Mouse (Mus musculus) layer of hippocampus, adult 8-10 months (tissue): ENCODE measurements around the gene H2afv. TPM values are rescaled to one million over a fixed set of nuclear protein-coding genes. Genes with fewer than 3 reads are reported as not detected.
A peak's percentile ranks its signal among the peaks of the same experiment; 100 is the strongest.

Experiments
- DNase-seq, 2 experiments: peaks; one replicate each; pipeline ENCODE4 v3.0.0; 2022; ENCODE audit warnings: low spot score in 2 of 2
- total RNA-seq, 4 experiments: library from RNA; stranded (reverse); gene quantifications; 2 replicates each; pipeline ENCODE4 v1.2.4; 2022

Gene H2afv
- 10 to 100 TPM; 26.4 to 39.8 (median 36.9) TPM for total RNA-seq

DNA sequence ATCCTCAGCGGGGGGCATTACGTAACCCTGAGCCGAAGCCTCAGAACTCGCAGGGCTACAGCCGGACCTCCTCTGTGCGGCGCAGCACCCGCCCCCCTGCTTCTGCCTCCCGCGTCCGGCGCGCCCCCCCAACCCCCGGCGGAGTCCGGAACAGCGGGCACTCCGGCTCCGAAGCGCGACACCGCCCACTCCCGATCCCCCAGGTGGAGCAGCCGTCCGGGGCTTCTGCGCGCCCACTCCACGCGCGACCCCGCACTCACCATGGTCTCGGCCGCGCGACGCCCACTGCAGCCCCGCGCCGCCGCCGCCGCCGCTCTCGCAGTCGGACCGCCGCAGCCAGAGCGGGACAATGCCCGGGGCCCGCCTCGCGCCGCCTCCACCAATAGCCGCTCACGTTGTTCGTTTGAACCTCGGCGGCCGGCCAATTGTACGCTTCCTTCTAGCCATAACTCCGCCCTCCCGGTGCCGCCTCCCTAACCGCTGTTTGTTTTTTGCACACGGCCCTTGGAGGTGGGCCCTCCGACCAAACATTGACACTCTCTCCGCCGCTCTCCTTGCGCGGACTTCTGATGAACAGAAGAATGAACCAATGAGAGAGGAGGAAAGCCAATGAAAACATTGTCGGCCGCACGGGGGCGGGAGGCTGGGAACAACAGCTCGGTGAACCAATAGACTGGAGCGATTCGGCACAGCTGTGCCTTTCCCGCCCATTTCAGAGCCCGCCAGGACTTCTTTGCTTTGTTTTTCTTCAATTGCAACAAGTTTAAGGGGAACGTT lies at the start of gene H2afv:
TSS of gene H2afv (minus strand) at position 367 of the 777 bp plus-strand sequence.
- peak; percentile 99 to 100 for DNase-seq

DNA sequence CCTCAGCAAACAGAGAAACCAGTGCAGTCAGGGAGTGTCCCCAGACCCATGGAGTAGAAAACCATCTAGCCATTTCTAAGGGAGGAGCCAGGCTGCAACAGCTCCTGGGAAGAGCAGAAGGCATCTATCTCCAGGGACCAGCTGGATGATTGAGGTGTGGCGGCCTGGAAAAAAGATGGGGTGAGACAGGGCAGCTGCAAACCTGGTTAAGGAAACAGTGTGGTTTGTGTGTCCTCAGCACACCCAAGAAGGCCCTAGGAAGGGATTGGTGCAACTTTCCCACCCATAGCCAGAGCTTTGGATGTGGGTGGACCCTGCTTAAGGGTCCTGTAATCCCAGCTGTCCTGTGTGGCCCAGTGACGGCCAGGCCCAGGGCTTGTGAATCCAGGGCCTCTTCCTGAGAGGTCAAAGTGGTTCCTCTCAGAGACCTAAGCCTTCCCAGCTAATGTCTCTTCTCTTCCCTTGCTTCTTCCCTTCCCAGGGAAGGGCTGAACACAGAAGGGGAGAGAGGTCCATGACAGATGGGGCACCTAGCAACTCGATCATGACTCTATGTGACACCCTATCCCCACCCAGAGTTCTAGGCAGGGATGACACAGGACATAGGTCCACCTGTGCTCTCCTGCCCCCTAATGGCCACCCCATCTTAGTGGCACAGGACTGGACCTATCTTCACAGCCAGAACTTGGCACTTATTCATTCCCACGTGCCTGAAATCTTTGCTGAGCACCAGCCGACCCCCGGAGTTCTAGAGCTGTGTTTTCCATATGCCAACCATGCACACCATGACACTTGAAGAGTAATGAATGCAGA lies 45.7 kb upstream of the H2afv start:
- no peak for DNase-seq

DNA sequence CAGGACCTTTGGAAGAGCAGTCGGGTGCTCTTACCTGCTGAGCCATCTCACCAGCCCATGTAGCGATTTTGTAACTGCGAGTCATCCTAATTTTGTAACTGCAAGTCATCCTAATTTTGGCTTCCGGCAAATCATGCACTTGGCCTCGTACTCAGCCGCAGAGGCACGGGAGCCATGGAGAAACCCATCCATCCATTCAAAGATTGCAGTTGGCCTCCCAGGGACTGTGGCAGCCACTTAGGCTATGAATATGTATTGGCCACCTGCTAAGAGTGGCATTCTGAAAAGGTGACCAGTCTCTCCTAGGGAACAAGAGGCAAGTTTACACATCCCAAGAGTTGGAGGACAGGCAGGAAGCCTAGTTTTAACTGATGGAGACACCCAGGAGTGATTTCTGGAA lies 45.0 kb upstream of the H2afv start:
- DNase-seq = no peak

DNA sequence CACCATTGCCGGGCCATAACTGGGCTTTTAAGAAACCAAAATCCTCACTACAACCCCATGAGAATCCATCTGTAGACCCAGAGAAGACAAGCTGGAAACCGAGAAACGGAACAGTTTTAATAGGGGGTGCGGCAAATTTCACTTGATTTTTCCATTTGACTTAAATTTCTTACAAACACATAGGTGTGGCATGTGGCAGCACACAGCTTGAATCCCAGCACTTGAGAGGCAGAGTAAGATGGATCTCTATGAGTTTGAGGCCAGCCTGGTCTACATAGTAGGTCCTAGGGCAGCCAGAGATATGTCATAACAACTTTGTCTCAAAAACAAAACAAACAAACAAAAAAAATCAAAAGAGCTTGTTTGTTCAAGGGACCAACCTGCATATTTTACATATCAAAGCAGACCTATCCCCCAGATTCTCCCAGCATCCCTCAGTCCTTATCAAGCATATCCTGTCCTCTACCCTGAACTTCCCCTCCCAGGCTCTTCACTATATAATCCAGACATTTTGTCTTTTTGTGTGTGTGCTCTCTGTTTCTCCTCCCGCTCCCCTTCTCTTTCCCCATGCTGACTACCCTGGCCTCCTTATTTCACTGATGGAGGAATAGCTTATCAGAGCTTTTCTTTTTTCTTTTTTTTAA lies 43.9 kb upstream of the H2afv start:
- DNase-seq = no peak

DNA sequence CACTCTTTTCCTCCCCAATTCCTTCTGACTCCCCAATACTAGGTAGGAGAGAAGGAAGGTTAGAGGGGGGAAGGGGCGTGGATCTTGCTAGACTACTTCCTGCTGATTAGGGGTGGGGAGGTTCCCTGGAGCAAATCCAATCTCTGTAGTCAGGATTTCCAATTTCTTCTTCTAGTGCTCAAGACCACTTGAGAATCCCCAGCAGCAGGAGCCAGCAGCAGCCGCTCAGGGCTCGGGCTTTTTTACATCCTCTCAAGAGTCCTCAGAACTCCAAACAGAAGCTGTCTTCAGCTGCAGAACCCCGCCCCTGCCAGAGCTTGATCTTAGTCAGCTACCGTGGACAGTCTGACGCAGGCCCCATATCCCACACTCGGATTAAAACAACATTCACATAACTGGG lies 43.3 kb upstream of the H2afv start:
- DNase-seq = no peak

DNA sequence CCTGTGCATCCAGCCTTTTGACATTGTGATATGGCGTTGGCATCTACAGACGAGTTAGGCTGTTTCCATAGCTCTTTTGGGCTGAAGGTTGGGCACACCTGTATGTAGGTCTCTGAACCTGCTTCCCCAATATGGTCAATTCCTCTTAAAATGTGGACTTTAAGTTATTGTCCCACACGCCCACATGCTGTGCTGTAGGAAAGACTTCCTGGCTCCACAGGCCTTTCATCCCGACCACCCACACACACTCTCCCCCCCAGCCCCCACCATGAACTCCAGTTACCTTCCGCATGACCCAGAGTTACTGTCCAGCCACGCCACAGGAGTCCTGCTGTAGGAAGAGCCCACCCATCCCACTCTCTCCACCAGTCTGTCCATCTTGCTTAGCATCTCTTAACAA lies 42.7 kb upstream of the H2afv start:
- DNase-seq = no peak

DNA sequence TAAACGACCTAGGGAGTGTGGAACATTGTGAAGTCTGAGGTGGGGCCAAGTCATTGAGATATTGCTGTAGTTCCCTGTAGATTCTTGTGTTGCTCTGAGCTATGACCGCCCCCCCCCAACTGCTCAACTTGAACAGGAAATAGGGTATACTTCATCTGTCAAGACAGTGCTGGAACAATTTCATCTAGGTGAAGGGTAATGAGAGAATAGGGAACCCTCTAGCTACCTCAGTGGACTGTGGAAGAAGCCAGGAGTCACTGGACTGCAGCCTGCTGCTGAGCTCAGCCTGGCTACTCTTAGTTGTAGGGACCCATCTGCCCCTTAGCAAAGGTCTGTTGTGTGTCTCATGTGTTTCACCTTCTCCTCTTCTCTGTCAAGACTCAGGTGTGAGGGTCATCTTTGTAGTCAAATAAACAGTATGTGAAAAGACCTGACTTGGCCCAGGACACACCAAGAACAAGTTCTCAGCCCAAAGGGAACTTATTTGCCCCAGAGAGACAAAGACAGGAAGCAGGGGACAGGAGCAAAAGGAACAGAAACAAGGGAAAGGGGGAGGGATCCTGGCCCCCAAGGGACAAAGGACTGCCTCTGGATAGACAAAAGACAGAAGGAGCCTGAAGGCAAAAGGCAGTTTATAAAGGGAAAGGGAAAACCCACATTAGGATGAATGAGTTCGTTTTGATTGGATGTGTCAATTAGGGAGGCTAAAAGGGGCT lies 40.2 kb upstream of the H2afv start:
- no peak for DNase-seq

DNA sequence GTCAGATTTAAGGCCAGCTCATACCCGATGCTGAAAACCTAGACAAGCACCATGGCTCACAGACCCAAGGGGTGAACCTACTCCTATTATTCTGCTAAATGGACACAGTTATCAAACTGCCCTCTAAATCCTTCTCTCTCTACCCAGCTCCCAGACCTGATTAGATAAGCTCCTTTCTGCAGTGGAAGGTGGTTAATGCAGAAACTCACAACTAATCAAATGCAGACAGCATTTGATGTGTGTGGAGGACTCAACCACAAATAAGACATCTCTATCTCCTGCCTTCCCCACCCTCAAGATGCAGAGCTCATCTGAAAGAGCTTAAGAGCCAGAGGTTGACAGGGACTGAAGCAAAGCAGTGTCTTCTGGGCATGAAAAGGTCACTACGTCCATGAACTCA lies 38.9 kb upstream of the H2afv start:
- no peak for DNase-seq

DNA sequence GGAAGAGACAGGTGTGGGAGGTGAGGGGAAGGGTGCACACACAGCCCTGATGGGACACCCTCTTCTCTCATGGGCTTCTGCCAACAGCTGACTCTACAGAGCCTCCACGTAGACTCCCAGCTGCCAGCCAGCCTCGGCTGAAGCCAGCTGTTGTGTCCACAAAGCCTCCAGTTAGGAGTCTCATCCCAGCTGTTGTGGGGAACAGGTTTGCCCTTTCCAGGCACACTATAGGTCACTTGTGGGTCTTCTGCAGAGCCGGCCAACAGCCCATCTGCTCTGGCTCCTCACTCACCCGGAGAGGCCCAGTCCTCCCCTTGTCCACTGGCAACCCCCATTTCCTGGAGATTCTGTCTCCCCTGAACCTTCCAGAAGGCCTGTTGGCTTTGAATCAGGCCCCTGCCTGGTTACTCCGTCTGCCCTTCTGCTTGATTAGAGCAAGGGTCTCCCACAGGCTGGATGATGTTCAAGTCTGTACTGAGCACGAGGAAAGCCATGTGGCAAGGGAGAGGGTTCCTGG lies 37.5 kb upstream of the H2afv start:
- no peak for DNase-seq

DNA sequence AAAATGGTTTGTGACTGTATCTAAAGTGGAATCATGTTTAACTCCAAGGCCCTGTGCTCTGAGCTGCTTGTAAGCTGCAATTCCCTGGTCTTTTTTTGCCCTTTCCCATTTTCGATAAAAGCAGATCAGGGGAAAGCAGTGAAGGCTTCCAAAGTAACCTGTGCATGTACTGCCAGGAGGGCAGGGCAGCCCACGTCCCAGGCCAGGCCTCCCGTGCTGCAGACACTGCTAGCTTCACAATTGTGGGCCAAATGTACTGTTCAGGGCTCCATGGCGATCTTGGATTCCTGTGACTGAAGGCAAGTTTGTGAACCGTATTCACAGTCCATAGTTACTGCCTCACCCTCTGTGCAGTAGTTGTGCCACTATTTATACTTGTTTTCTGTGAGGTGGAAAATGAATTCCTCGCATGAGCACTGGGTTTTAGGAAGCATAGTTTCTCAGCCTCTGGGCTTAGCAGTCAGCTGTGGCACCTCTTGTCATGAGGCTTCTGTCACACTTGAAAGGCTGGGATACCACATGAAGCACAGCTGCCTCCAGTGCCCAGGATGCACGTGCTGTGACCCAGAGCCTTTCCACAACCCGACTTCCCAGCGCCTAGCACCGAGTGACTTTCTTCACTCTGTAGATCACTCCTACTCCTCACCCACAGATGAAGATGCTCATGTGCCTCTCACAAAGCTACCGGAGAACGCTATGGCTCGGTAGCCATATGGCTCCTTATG lies 36.6 kb upstream of the H2afv start:
- no peak for DNase-seq

DNA sequence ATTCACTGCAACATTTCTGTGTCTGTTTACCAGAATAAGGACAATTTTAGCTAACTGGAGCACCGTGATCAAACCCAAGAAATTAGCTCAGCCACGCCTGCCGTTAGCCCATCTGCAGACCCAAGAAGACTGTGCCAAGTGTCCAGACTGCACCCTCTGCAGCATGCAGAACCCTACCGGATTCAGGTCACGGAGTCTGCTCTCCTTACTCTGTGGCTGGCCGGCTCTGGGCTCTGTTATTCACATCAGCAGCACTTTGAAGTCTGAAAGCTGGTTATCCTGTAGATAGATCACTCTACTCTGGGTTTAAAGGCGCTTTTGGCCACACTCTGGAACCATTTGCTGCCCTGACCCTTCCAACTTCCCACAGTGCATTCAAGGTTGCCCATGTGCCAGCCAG lies 35.9 kb upstream of the H2afv start:
- DNase-seq = no peak

DNA sequence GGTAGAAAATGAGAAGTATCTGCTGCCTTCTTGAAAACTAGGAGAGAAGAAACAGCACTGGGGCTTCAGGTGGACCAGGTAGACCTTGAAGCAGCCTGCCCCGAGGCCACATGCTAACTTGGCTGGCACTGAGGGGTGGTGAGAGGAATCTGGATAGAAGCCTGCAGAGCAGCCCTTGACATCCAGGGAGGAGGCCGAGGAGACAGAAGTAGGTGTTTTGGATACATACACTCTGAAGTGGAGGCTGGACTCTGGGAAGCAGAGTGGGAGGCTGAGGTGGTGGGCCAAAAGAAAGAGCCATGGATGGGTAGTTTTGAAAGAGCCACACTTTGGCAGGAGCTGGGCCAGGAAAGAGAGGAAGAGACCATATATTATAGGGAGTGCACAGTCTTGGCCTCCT lies 35.0 kb upstream of the H2afv start:
- DNase-seq = no peak

DNA sequence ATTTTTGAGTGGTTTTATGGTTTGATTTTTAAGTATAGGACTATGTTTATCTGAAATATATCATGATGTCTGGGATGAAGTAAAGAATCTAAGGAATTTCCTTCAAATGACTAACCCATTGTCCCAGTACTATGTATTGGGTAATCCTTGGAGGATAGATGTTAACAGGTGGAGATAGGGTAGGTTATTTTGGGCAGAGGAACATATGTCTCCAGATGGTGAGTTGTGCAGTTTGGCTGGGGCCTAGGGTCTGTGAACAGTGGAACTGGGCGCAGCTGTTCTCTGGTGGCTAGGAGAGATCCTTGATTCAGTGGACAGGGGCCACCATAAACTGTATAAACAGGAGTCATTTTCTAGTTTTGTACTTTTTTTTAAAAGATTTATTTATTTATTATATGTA lies 33.1 kb upstream of the H2afv start:
- DNase-seq = no peak

DNA sequence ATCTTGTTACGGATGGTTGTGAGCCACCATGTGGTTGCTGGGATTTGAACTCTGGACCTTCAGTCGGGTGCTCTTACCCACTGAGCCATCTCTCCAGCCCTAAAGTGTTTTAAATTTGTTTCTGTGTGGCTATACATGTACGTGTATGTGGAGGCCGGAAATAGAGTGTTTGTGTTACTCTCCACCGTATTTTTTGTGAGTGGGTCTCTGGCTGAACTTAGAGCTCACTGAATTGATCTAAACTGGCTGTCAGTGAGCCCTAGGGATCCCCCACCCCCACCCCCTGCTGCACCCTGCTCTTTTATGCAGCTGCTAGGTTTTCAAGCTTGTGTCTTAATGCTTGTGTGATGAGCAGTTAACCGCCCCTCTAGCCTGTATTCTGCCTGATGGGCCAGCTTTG lies 32.6 kb upstream of the H2afv start:
- no peak for DNase-seq

DNA sequence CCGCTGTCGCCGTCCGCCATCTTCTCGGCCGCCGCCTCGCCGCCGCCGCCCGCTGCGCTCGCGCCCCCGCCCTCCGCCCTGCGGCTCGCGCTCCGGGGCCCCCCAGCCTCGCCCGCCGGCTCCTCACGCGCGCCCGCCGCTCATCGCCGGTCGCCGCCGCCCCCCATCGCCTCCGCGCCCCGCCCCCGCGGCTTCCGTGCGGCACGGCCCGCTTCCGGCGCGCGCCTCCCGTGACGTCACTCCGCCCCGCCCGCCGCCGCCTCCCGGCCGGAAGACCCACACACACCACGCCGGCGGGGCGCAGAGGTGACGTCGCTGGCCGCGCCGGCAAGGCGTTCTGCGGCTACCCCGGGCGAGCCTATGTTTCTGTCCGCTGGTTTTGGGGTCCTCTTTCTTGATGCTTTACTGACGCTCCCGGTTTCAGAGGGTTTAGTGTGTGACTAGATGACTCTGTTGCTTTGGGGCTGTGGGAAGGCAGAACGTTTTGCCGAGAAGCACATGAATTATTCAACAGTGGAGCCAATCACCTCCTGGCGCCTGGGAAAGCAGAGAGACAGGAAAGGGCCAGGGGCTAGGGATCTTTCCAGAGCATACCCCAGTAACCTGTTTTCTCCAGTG lies 31.7 kb upstream of the H2afv start, which contains the start of gene Purb:
TSS of gene Purb (minus strand) at position 51 of the 618 bp plus-strand sequence.
- DNase-seq = peak; percentile 77 to 87

DNA sequence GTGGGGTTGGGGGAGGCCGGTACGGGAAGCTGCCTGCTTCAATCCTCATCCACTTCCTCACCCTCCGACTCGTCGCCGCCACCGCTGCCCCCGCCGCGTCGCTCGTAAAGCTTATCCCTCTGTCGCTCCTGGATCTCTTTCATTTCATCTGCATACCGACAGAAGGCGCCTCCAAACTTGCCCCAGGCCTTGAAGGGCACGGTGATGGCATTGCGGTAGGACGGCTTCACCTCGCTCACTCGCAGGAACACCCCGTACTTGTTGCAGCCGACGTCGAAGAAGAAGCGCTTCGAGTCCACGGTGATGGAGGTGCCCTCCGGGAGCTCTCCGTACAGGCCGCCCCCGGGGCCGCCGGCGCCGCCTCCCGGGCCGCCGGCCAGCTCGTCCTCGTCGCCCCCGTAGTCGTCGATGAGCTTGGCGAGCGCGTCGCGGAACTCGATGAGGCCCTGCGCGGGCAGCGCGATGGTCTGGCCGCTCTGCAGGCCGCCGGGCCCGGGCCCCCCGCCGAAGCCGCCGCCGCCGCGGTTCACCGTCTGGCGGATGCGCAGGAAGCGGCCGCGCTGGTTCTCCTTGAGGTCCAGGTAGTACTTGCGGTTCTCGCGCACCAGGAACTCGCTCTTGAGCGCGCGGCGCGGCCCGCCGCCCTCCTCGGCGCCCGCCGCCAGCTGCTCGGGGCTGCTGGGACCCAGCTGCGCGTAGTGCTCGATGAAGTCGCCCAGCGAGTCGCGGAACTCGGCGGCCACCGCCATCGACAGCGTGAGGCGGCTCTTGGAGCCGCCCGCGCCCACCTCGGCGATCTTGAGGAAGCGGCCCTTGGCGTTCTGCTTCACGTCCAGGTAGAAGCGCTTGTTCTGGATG lies 30.9 kb upstream of the H2afv start:
- DNase-seq = peak in 1 of 2 experiments; percentile 46

DNA sequence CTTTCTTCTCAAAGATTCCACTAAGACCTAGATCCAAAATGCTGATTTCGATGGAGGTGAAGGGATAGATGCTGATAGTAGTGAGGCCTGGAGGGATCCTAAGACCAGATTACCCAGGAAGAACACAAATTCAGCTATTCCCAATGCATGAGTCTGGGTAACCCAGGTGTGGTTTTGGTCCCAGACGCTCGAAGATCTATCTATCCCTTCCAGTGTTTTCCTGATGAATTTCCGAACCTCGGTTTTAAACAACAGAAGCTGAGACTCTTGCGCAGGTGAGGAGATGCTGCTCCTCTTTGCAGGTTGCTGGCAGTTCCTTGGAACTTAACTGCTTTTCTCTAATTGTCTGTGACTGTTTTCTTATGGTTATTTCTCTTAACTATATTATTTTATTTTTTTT lies 30.1 kb upstream of the H2afv start:
- DNase-seq = no peak

DNA sequence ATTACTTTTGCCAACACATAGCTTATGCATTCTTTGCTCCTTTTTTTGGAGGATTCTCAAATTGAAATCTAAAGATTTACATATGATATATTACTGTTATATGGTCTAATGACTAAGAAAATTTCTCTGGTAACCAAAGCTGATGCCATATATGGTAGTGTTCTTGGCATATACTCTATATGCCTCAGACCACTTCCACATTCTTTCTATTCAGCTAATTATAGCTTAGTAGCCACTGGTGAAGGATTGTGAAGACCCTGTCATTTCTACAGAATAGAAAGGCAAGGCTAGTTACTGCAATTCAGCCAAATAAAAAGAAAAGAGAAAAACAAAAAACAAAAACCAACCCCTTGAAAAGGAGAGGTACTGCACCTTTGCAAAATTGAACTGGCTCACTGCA lies 27.8 kb upstream of the H2afv start:
- no peak for DNase-seq

DNA sequence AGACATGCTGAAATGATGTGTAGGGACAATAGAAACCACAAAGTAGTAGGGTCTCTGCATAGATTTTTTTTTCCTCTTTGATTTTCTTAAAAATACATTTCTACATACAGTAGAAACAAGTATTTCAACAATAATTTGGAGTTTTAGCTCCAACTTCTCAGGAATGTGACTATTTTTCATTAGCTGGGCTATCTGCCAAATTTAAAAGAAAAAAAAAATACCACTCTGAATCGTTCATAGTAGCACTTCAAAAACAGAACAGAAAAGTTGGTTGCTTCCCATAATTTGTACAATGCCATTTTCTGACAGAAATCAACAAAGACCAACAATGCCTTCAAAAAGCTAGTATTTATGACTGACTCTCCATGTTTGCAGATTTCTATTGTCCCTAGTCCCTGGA lies 27.2 kb upstream of the H2afv start:
- DNase-seq = no peak
